Mouse (Mus musculus) heart, postnatal 0 days (tissue): ENCODE results near the gene Nos3.

Source experiments
- CTCF ChIP-seq: IDR thresholded peaks from 2 replicates; pipeline ENCODE4 v1.5.1; 2016; ENCODE audit warnings: antibody characterized with exemption, control low read depth, low read depth
- EP300 ChIP-seq: IDR thresholded peaks from 2 replicates; pipeline ENCODE4 v1.6.1; 2016; ENCODE audit warnings: antibody characterized with exemption, low read depth

DNA sequence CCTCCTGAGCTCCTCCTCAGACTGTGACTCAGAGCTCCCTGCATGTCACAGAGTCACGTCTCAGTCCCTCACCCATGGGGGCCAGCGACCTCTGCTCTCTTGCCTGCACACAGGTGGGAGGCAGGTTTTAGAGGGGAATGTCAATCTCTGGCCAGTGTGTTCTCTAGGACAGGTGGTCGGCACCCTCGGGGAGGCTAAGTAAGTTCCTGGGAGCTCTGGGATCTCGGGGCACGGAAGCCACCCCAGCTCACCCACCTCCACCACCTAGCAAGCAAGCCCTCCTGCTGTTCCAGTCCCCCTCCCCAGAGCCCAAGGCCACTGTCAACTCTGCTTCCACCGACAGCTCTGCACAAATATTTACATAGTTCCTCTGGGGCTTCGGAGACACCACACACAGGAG, 21.6 kb upstream of the Nos3 start:
- TF ChIP-seq CTCF (no peak), EP300 (no peak)
